Mouse (Mus musculus) regulatory T cell (primary cell): Measurements from ENCODE around the gene Herc3.
"Not testable (repeated sequence)": the region's sequence is repeated elsewhere in the genome, so short reads cannot be mapped to it uniquely, and the experiment has no call there.

Experiments
- in situ Hi-C: fragments of 300-600 bp; cut with MboI, MseI; formaldehyde crosslinking; loops from one replicate; pipeline ENCODE4 v1.15.1; 2025; ENCODE audit warnings: high pct_unique_total_duplicates

Gene Herc3

GRCm38 (mm10) chr6:58831232-58832009, at the start of gene Herc3:
Herc3 (plus strand) TSS chr6:58831465.
- in situ Hi-C loops, result no loop called here

- in situ Hi-C loops, result no loop called here
Observed at GRCm38 (mm10) chr6:58801394-58801793, 29.9 kb upstream of the Herc3 start.

GRCm38 (mm10) chr6:58814381-58814780, 16.9 kb upstream of the Herc3 start:
- in situ Hi-C loops, result no loop called here

- in situ Hi-C loops, result not testable (repeated sequence)
Observed at GRCm38 (mm10) chr6:58817037-58817436, 14.2 kb upstream of the Herc3 start.

- in situ Hi-C loops, result no loop called here
Observed at GRCm38 (mm10) chr6:58825619-58826018, 5.6 kb upstream of the Herc3 start.

- in situ Hi-C loops, result no loop called here
Observed at GRCm38 (mm10) chr6:58826089-58826488, 5.2 kb upstream of the Herc3 start.

GRCm38 (mm10) chr6:58828582-58828981, 2.7 kb upstream of the Herc3 start:
- in situ Hi-C loops, result no loop called here

GRCm38 (mm10) chr6:58830840-58831231, 429 bp upstream of the Herc3 start:
- in situ Hi-C loops, result no loop called here

GRCm38 (mm10) chr6:58832591-58833018, 1.3 kb downstream of the Herc3 start:
- in situ Hi-C loops, result no loop called here

- in situ Hi-C loops, result no loop called here
Observed at GRCm38 (mm10) chr6:58834470-58834869, 3.2 kb downstream of the Herc3 start.

GRCm38 (mm10) chr6:58835591-58835990, 4.3 kb downstream of the Herc3 start:
- in situ Hi-C loops, result no loop called here

- in situ Hi-C loops, result no loop called here
Observed at GRCm38 (mm10) chr6:58836476-58836875, 5.2 kb downstream of the Herc3 start.

GRCm38 (mm10) chr6:58837917-58838316, 6.7 kb downstream of the Herc3 start:
- in situ Hi-C loops, result no loop called here

GRCm38 (mm10) chr6:58841208-58841607, 9.9 kb downstream of the Herc3 start:
- in situ Hi-C loops, result no loop called here

- in situ Hi-C loops, result no loop called here
Observed at GRCm38 (mm10) chr6:58842186-58842585, 10.9 kb downstream of the Herc3 start.

GRCm38 (mm10) chr6:58843580-58843979, 12.3 kb downstream of the Herc3 start:
- in situ Hi-C loops, result no loop called here

- in situ Hi-C loops, result no loop called here
Observed at GRCm38 (mm10) chr6:58844188-58844822, 13.0 kb downstream of the Herc3 start.

- in situ Hi-C loops, result no loop called here
Observed at GRCm38 (mm10) chr6:58846850-58847692, 15.8 kb downstream of the Herc3 start.

- in situ Hi-C loops, result no loop called here
Observed at GRCm38 (mm10) chr6:58847836-58848235, 16.6 kb downstream of the Herc3 start.

GRCm38 (mm10) chr6:58849356-58849755, 18.1 kb downstream of the Herc3 start:
- in situ Hi-C loops, result no loop called here

GRCm38 (mm10) chr6:58855676-58856367, 24.6 kb downstream of the Herc3 start:
- in situ Hi-C loops, result no loop called here

- in situ Hi-C loops, result no loop called here
Observed at GRCm38 (mm10) chr6:58856494-58856893, 25.2 kb downstream of the Herc3 start.
